In genomic region chr2:5396415-5396814, GRCm38 (mm10) we compare ENCODE assay signal across 13 mouse cellular contexts.
DNase-seq lines count a peak whose midpoint lies in the region; ATAC-seq and TF ChIP-seq lines count a peak whose summit lies in the region.
"Had no signal": no experiment of that assay in that cellular context is flagged by ENCODE, and none has a peak within 500 bp of the region (broad histone marks: within the 10 kb centered on the region; RNA-seq: fewer than 3 reads in every experiment).

No protein-coding gene starts in this region.

- no peaks in the 10 kb centered on the region for H3K27me3 ChIP-seq in heart, postnatal 0 days (ENCODE audit: control insufficient read depth, insufficient read depth, low read length)
- no peaks in the 10 kb centered on the region for H3K27me3 ChIP-seq in heart, embryonic 12.5 days (replicated peaks)
- no peaks in the 10 kb centered on the region for H3K27me3 ChIP-seq in lung, postnatal 0 days (replicated peaks; ENCODE audit: insufficient read depth, low read length)
- H3K27me3 ChIP-seq in hindbrain, postnatal 0 days (ENCODE audit: insufficient read depth, low read length) = no peaks in the 10 kb centered on the region
- H3K27me3 ChIP-seq: megakaryocyte, embryonic 14.5 days had no signal

- no peak overlapping the region for H3K4me2 ChIP-seq in heart, postnatal 0 days (ENCODE audit: low read depth, low read length)
- no peak overlapping the region for H3K4me2 ChIP-seq in heart, embryonic 12.5 days
- no peak overlapping the region for H3K4me2 ChIP-seq in lung, postnatal 0 days (replicated peaks; ENCODE audit: low read depth, low read length)
- no peak overlapping the region for H3K4me2 ChIP-seq in hindbrain, postnatal 0 days (ENCODE audit: low read depth, low read length)
- H3K4me2 ChIP-seq: heart, embryonic 11.5 days had no signal

- H3K4me1 ChIP-seq in heart, postnatal 0 days (ENCODE audit: control insufficient read depth, insufficient read depth) = no peaks in the 10 kb centered on the region
- no peaks in the 10 kb centered on the region for H3K4me1 ChIP-seq in heart, embryonic 12.5 days (replicated peaks)
- H3K4me1 ChIP-seq in lung, postnatal 0 days (ENCODE audit: insufficient read depth, low read depth, low read length) = no peaks in the 10 kb centered on the region
- H3K4me1 ChIP-seq in hindbrain, postnatal 0 days (ENCODE audit: insufficient read depth, low read length) = no peaks in the 10 kb centered on the region
- H3K4me1 ChIP-seq: megakaryocyte, embryonic 14.5 days had no signal

- no peak for ATAC-seq in heart, postnatal 0 days (ENCODE audit: insufficient read depth, low read depth)
- ATAC-seq in heart, embryonic 12.5 days (ENCODE audit: insufficient number of reproducible peaks, low FRiP score) = no peak
- no peak for ATAC-seq in lung, postnatal 0 days
- no peak for ATAC-seq in hindbrain, postnatal 0 days
- no peak for ATAC-seq in megakaryocyte progenitor cell, adult 5-6 weeks (replicated peaks; ENCODE audit: poor library complexity)
- ATAC-seq: intestine, embryonic 16.5 days had no signal

- no peak overlapping the region for H3K27ac ChIP-seq in heart, postnatal 0 days (ENCODE audit: low read depth)
- no peak overlapping the region for H3K27ac ChIP-seq in heart, embryonic 12.5 days (ENCODE audit: poor library complexity, severe bottlenecking)
- H3K27ac ChIP-seq in lung, postnatal 0 days (ENCODE audit: low read length) = no peak overlapping the region
- no peak overlapping the region for H3K27ac ChIP-seq in hindbrain, postnatal 0 days

- 64% methylated on average over 1 of the region's 1 CpGs for WGBS in heart, postnatal 0 days
- WGBS in heart, embryonic 12.5 days = 63% methylated on average over 1 of the region's 1 CpGs
- 62% methylated on average over 1 of the region's 1 CpGs for WGBS in lung, postnatal 0 days
- WGBS in hindbrain, postnatal 0 days = 48% methylated on average over 1 of the region's 1 CpGs

- H3K9me3 ChIP-seq in heart, postnatal 0 days (replicated peaks; ENCODE audit: control insufficient read depth, low read length) = no peaks in the 10 kb centered on the region
- no peaks in the 10 kb centered on the region for H3K9me3 ChIP-seq in heart, embryonic 12.5 days (replicated peaks)
- H3K9me3 ChIP-seq in lung, postnatal 0 days (ENCODE audit: low read length) = no peaks in the 10 kb centered on the region
- no peaks in the 10 kb centered on the region for H3K9me3 ChIP-seq in hindbrain, postnatal 0 days (ENCODE audit: low read length)

- no peak for TF ChIP-seq EP300 in heart, postnatal 0 days (IDR thresholded peaks at IDR 0.05; ENCODE audit: low read depth)
- no peak for TF ChIP-seq EP300 in lung, postnatal 0 days (IDR thresholded peaks at IDR 0.05)

- TF ChIP-seq CTCF in heart, postnatal 0 days (IDR thresholded peaks at IDR 0.05; ENCODE audit: low read depth) = peak; percentile 55
- peak; percentile 48 for TF ChIP-seq CTCF in lung, postnatal 0 days (IDR thresholded peaks at IDR 0.05)
- TF ChIP-seq CTCF in hindbrain, postnatal 0 days (IDR thresholded peaks at IDR 0.05; ENCODE audit: low read depth) = peak; percentile 46

- no peaks in the 10 kb centered on the region for H3K36me3 ChIP-seq in heart, postnatal 0 days (replicated peaks; ENCODE audit: control insufficient read depth, insufficient read depth, low read length)
- H3K36me3 ChIP-seq in heart, embryonic 12.5 days = no peaks in the 10 kb centered on the region
- H3K36me3 ChIP-seq in lung, postnatal 0 days (ENCODE audit: insufficient read depth, low read length) = no peaks in the 10 kb centered on the region
- H3K36me3 ChIP-seq in hindbrain, postnatal 0 days (ENCODE audit: insufficient read depth, low read length) = no peaks in the 10 kb centered on the region

- H3K4me3 ChIP-seq in heart, postnatal 0 days (ENCODE audit: low read depth, low read length) = no peak overlapping the region
- no peak overlapping the region for H3K4me3 ChIP-seq in heart, embryonic 12.5 days
- no peak overlapping the region for H3K4me3 ChIP-seq in lung, postnatal 0 days (ENCODE audit: low read depth, low read length)
- H3K4me3 ChIP-seq in hindbrain, postnatal 0 days (ENCODE audit: low read length) = no peak overlapping the region
- H3K4me3 ChIP-seq: megakaryocyte, embryonic 14.5 days had no signal

- DNase-seq in heart, postnatal 0 days (ENCODE audit: low spot score) = no peak
- peak; percentile 51 for DNase-seq in lung, postnatal 0 days (ENCODE audit: low spot score)
- DNase-seq in lung, adult 18-20 months = no peak
- peak; percentile 51 for DNase-seq in NIH3T3 (ENCODE audit: low read depth)
- DNase-seq in hindbrain, postnatal 0 days (ENCODE audit: low spot score) = peak; percentile 56
- DNase-seq in frontal cortex, adult 2 months (ENCODE audit: extremely low spot score in 1 of 2, low spot score in 1 of 2) = no peak
- DNase-seq: adrenal gland, adult 8-10 months; cerebellum, adult 9-10 months had no signal

- H3K9ac ChIP-seq in heart, postnatal 0 days (replicated peaks; ENCODE audit: low read depth, low read length) = no peak overlapping the region
- no peak overlapping the region for H3K9ac ChIP-seq in heart, embryonic 12.5 days
- H3K9ac ChIP-seq in lung, postnatal 0 days (replicated peaks; ENCODE audit: low read depth) = no peak overlapping the region
- no peak overlapping the region for H3K9ac ChIP-seq in hindbrain, postnatal 0 days (replicated peaks; ENCODE audit: low read length)

Comparison
In these comparisons a context has a peak if more than half of its experiments do, and no peak if none do; other contexts are left out.
1. DNase-seq: peak in lung, postnatal 0 days (single experiment), NIH3T3 (single experiment) and hindbrain, postnatal 0 days (single experiment); none in heart, postnatal 0 days (single experiment), lung, adult 18-20 months (0 of 2) and frontal cortex, adult 2 months (0 of 2).
2. Peak in every context shown above with its lines, with median percentiles within 50 percentile points of each other: CTCF ChIP-seq.